In the genomic region with DNA sequence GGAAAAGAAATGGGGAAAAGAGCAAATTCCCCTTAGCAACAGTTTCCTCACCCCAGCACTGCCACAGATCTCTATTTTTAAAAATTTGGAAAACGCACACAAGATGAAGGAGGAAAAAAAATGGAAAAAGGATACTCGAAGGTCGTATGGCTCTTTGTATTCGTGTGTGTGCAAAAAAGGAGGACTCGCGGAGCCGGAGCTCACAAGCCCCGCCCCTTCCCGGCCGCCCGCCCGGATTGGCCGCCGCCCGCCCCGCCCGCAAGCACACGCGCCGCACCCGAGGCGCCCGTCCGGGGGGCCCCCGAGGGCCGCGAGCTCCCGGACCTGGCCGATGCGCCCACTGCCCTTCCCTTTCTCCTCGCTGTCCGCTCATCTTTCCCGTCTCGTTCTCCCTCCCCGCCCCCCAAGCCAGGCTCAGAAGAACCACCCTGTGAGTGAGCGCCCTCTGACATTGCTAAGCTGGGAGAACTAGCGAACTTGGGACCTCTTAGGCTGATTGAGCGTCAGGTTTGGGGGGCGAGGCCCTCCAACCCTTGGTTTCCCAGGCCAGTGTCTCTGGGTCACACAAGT, we compare ENCODE assay signal across 7 mouse cellular contexts. TPM values are rescaled to one million over a fixed set of nuclear protein-coding genes. Genes with fewer than 3 reads are reported as not detected.
DNase-seq lines count a peak whose midpoint lies in the region; ATAC-seq and TF ChIP-seq lines count a peak whose summit lies in the region.

Gene 4931414P19Rik (minus strand): TSS at position 242 of the 570 bp plus-strand sequence.

- H3K27me3 ChIP-seq in intestine, postnatal 0 days (replicated peaks; ENCODE audit: control insufficient read depth, insufficient read depth, low read length): no peaks in the 10 kb centered on the region
- no peaks in the 10 kb centered on the region for H3K27me3 ChIP-seq in limb, embryonic 13.5 days
- H3K27me3 ChIP-seq in midbrain, embryonic 15.5 days (replicated peaks): no peaks in the 10 kb centered on the region
- H3K27me3 ChIP-seq in spleen, adult 2 months (ENCODE audit: control insufficient read depth, insufficient read depth, low read length): no peaks in the 10 kb centered on the region

- no peak for TF ChIP-seq CTCF in intestine, postnatal 0 days (IDR thresholded peaks at IDR 0.05; ENCODE audit: low read depth)
- TF ChIP-seq CTCF in spleen, adult 2 months (IDR thresholded peaks at IDR 0.05; ENCODE audit: extremely low read depth, insufficient read depth, insufficient read length, insufficient replicate concordance): no peak

- ATAC-seq in intestine, postnatal 0 days: peak; percentile 37
- ATAC-seq in limb, embryonic 13.5 days (ENCODE audit: low FRiP score, low read depth): peak; percentile 53; the same call in 1 of the 2 replicates
- ATAC-seq in midbrain, embryonic 15.5 days (replicated peaks): peak; percentile 13; the same call in 1 of the 2 replicates

- peak within 1 kb of the TSS; percentile 73 for H3K4me2 ChIP-seq in intestine, postnatal 0 days (replicated peaks; ENCODE audit: low read depth)
- peak within 1 kb of the TSS; percentile 65 for H3K4me2 ChIP-seq in limb, embryonic 13.5 days (replicated peaks)
- H3K4me2 ChIP-seq in midbrain, embryonic 15.5 days: peak within 1 kb of the TSS; percentile 72

- whole genome bisulfite sequencing in intestine, postnatal 0 days: under 1% methylated on average over 37 of the region's 39 CpGs
- under 1% methylated on average over 26 of the region's 39 CpGs for WGBS in limb, embryonic 13.5 days
- under 1% methylated on average over 32 of the region's 39 CpGs for WGBS in midbrain, embryonic 15.5 days
- WGBS in spleen, adult 2 months: 1% methylated on average over 37 of the region's 39 CpGs

- TF ChIP-seq POLR2A in spleen, adult 2 months (IDR thresholded peaks at IDR 0.05; ENCODE audit: low read depth, low read length): peak; percentile 10

- H3K36me3 ChIP-seq in intestine, postnatal 0 days (ENCODE audit: control insufficient read depth, insufficient read depth): no peaks in the 10 kb centered on the region
- peaks cover 10% of the 10 kb centered on the region for H3K36me3 ChIP-seq in limb, embryonic 13.5 days
- no peaks in the 10 kb centered on the region for H3K36me3 ChIP-seq in midbrain, embryonic 15.5 days (replicated peaks)
- no peaks in the 10 kb centered on the region for H3K36me3 ChIP-seq in spleen, adult 2 months (ENCODE audit: control insufficient read depth, insufficient read depth, low read length)

- H3K4me1 ChIP-seq in intestine, postnatal 0 days (replicated peaks; ENCODE audit: control insufficient read depth, insufficient read depth, low read length): no peaks in the 10 kb centered on the region
- peaks cover 17% of the 10 kb centered on the region for H3K4me1 ChIP-seq in limb, embryonic 13.5 days
- H3K4me1 ChIP-seq in midbrain, embryonic 15.5 days: peaks cover 20% of the 10 kb centered on the region
- peaks cover 8% of the 10 kb centered on the region; the same call in 1 of the 2 replicates for H3K4me1 ChIP-seq in spleen, adult 2 months (ENCODE audit: control insufficient read depth, insufficient read depth, insufficient read length)

- peak; percentile 49 for DNase-seq in adrenal gland, adult 8-10 months
- DNase-seq in embryo, embryonic 11.5 days (ENCODE audit: low read depth, low spot score): peak; percentile 59
- no peak for DNase-seq in gonadal fat pad, adult 2 months (ENCODE audit: low read depth)
- peak in 1 of 2 experiments; percentile 79 for DNase-seq in spleen, adult 2 months (ENCODE audit: low read depth in 1 of 2, low spot score in 2 of 2)

- no peaks in the 10 kb centered on the region for H3K9me3 ChIP-seq in intestine, postnatal 0 days (ENCODE audit: control insufficient read depth)
- no peaks in the 10 kb centered on the region for H3K9me3 ChIP-seq in limb, embryonic 13.5 days
- H3K9me3 ChIP-seq in midbrain, embryonic 15.5 days: no peaks in the 10 kb centered on the region

- H3K9ac ChIP-seq in intestine, postnatal 0 days (ENCODE audit: low read depth, low read length): peak within 1 kb of the TSS; percentile 48
- H3K9ac ChIP-seq in limb, embryonic 13.5 days: peak within 1 kb of the TSS; percentile 65
- H3K9ac ChIP-seq in midbrain, embryonic 15.5 days: peak within 1 kb of the TSS; percentile 35

- 0 out of 2 replicates have a peak within 1 kb of the TSS, but pooled peaks have one; percentile 54 for H3K27ac ChIP-seq in intestine, postnatal 0 days (ENCODE audit: low read depth, low read length)
- peak within 1 kb of the TSS; percentile 67 for H3K27ac ChIP-seq in limb, embryonic 13.5 days
- peak within 1 kb of the TSS; percentile 81 for H3K27ac ChIP-seq in midbrain, embryonic 15.5 days
- peak within 1 kb of the TSS; percentile 68 for H3K27ac ChIP-seq in spleen, adult 2 months (ENCODE audit: insufficient read depth, low read length)

- peak within 1 kb of the TSS; percentile 44 for H3K4me3 ChIP-seq in intestine, postnatal 0 days (ENCODE audit: low read depth, low read length)
- H3K4me3 ChIP-seq in limb, embryonic 13.5 days: peak within 1 kb of the TSS; percentile 65
- peak within 1 kb of the TSS; percentile 48 for H3K4me3 ChIP-seq in midbrain, embryonic 15.5 days
- peak within 1 kb of the TSS; percentile 87 for H3K4me3 ChIP-seq in spleen, adult 2 months (ENCODE audit: extremely low read depth, insufficient read depth, insufficient read length)

RNA-seq across cellular contexts. Expression of gene 4931414P19Rik, which starts in this region (rescaled TPM):
- 1 to 10 TPM; 3.6 to 6.2 (median 5.0) TPM for total RNA-seq in adrenal gland, adult 8-10 months (2022)
- polyA plus RNA-seq in gonadal fat pad, adult 2 months (2012; rRNA removed): 10.9 and 14.6 TPM in 2 replicates
- 2.9 and 3.1 TPM in 2 replicates for polyA plus RNA-seq in intestine, postnatal 0 days (2015; fragmentation: Nextera tagmentation; extraction: Ambion mirVana)
- 7.6 and 8.0 TPM in 2 replicates for polyA plus RNA-seq in limb, embryonic 13.5 days (2015; fragmentation: Nextera tagmentation; extraction: Ambion mirVana)
- polyA plus RNA-seq in midbrain, embryonic 15.5 days (2015; fragmentation: Nextera tagmentation; extraction: Ambion mirVana): 6.7 and 9.0 TPM in 2 replicates
- 4.2 and 6.0 TPM in 2 replicates for polyA plus RNA-seq in spleen, adult 2 months (2012; rRNA removed)
